Mouse (Mus musculus): ENCODE data around the gene Tex2.

DNA sequence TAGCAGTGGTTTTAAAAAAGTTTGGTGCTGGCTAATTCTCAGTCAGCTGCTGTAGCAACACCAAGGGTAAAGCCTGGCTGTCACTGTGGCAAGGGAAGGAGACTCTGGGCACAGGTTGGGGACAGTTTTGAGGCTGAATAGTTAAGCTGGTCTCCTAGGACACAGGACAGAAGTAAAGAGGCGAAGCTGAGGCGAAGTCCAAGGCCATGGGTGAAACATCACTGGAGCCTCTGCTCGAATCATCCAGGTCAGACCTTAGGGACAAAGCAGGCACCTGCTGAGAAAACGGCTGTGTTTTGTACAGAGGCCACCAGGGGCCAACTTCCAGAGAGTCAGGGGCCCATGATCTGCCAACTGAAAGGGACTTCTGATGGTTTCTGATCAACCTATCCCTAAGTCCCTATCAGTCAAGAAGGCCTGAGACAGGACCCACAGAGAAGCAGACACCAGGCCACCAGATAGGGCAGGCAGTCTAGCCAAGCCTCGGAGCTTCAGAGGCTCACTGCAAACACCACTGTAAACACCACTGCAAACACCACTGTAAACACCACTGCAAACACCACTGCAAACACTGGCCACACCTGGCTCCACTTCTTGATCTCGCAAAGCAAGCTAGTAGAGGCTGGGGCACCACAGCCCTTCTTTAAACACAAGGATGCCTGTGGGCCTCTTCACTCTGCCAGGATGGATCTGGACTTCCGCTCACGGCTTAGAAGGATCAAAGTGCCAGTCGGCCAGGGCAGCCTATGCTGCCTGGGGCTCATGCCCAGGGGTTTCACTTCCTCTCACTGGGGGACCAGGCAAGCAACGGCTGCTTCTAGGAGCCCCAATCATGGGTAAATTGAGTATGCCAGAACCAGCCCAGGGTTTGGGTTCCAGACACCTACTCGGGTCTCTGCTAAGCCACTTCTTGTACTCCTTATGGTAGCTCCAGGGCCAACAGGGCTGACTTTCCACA lies 41.9 kb downstream of the Tex2 start:
- TF ChIP-seq POLR2A (IDR thresholded peaks at IDR 0.05; ENCODE audit: low read depth, low read length) (no peak), CTCF (IDR thresholded peaks at IDR 0.05; ENCODE audit: borderline replicate concordance, insufficient read depth, low read length) (no peak)

All from embryonic fibroblast, embryonic 13.5 days (primary cell).